ENCODE assay signal across 9 mouse cellular contexts in the genomic region with DNA sequence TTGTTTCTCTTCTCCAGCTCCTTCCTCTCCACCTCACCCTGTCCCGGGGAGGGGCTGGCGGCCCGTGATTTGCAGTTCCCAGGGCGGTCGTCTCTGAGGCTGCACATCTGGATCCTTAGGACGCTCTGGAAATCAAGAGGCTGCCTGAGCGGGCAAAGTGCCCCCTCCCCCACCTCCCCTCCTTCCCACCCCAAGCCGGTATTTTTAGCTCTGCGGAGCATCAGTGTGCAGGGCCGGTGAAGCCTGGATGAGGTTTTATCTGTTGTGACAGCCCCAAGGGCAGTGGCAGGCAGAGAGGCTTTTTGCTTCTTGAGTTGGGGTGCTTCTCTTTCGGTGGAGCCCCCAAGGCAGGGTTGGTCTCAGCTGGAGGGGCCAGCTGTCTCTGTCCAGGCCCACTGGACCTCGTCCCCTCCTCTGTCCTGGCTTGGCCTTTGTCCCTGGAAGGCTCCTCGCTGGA. TPM values are rescaled to one million over a fixed set of nuclear protein-coding genes. Genes with fewer than 3 reads are reported as not detected.
DNase-seq lines count a peak whose midpoint lies in the region; ATAC-seq and TF ChIP-seq lines count a peak whose summit lies in the region.
"Had no signal": no experiment of that assay in that cellular context is flagged by ENCODE, and none has a peak within 500 bp of the region (broad histone marks: within the 10 kb centered on the region; RNA-seq: fewer than 3 reads in every experiment).

No protein-coding gene starts in this region.

- ATAC-seq in kidney, embryonic 16.5 days (ENCODE audit: low FRiP score, low TSS enrichment) = peak; percentile 76
- ATAC-seq in forebrain, embryonic 14.5 days = peak; percentile 51
- peak; percentile 79 for ATAC-seq in lung, postnatal 0 days
- peak; percentile 62; the same call in 1 of the 2 replicates for ATAC-seq in stomach, embryonic 15.5 days (ENCODE audit: insufficient read depth, low FRiP score, low read depth)

- H3K9ac ChIP-seq in kidney, embryonic 16.5 days (replicated peaks; ENCODE audit: low read length) = peak overlapping the region; percentile 60
- peak overlapping the region; percentile 45 for H3K9ac ChIP-seq in forebrain, embryonic 14.5 days (ENCODE audit: low read length)
- no peak overlapping the region for H3K9ac ChIP-seq in lung, postnatal 0 days (replicated peaks; ENCODE audit: low read depth)
- H3K9ac ChIP-seq in stomach, embryonic 15.5 days = peak overlapping the region; percentile 1; the same call in 1 of the 2 replicates

- H3K4me2 ChIP-seq in kidney, embryonic 16.5 days (replicated peaks; ENCODE audit: low read depth, low read length) = peak overlapping the region; percentile 20; the same call in 1 of the 2 replicates
- H3K4me2 ChIP-seq in forebrain, embryonic 14.5 days (ENCODE audit: low read length) = 0 out of 2 replicates have a peak overlapping the region, but pooled peaks have one; percentile 16
- H3K4me2 ChIP-seq in lung, postnatal 0 days (replicated peaks; ENCODE audit: low read depth, low read length) = no peak overlapping the region
- H3K4me2 ChIP-seq in stomach, embryonic 15.5 days = peak overlapping the region; percentile 30

- WGBS in kidney, embryonic 16.5 days = 9% methylated on average over 13 of the region's 13 CpGs
- WGBS in forebrain, embryonic 14.5 days = 12% methylated on average over 13 of the region's 13 CpGs
- 2% methylated on average over 13 of the region's 13 CpGs for WGBS in hindbrain, embryonic 10.5 days
- 13% methylated on average over 13 of the region's 13 CpGs for WGBS in lung, postnatal 0 days
- 10% methylated on average over 13 of the region's 13 CpGs for WGBS in stomach, embryonic 15.5 days

- H3K27ac ChIP-seq in kidney, embryonic 16.5 days (ENCODE audit: low read length) = peak overlapping the region; percentile 94
- H3K27ac ChIP-seq in forebrain, embryonic 14.5 days (ENCODE audit: low read depth, low read length) = peak overlapping the region; percentile 94
- peak overlapping the region; percentile 96 for H3K27ac ChIP-seq in hindbrain, embryonic 10.5 days
- H3K27ac ChIP-seq in lung, postnatal 0 days (ENCODE audit: low read length) = peak overlapping the region; percentile 16; the same call in 1 of the 2 replicates
- peak overlapping the region; percentile 97 for H3K27ac ChIP-seq in stomach, embryonic 15.5 days

- H3K36me3 ChIP-seq in kidney, embryonic 16.5 days (ENCODE audit: insufficient read depth, low read length) = no peaks in the 10 kb centered on the region
- no peaks in the 10 kb centered on the region for H3K36me3 ChIP-seq in forebrain, embryonic 14.5 days (ENCODE audit: control insufficient read depth, insufficient read depth, low read length)
- H3K36me3 ChIP-seq in hindbrain, embryonic 10.5 days = no peaks in the 10 kb centered on the region
- H3K36me3 ChIP-seq in lung, postnatal 0 days (ENCODE audit: insufficient read depth, low read length) = no peaks in the 10 kb centered on the region
- H3K36me3 ChIP-seq in stomach, embryonic 15.5 days = no peaks in the 10 kb centered on the region

- no peak for DNase-seq in kidney, adult 11 months
- DNase-seq in forebrain, embryonic 14.5 days (ENCODE audit: low spot score) = peak; percentile 63
- peak; percentile 73 for DNase-seq in hindbrain, embryonic 10.5 days (ENCODE audit: low spot score)
- peak; percentile 73 for DNase-seq in lung, postnatal 0 days (ENCODE audit: low spot score)
- no peak for DNase-seq in B cell, adult 2 months
- no peak for DNase-seq in cerebellum, adult 9-10 months

- no peaks in the 10 kb centered on the region for H3K9me3 ChIP-seq in kidney, embryonic 16.5 days (ENCODE audit: low read length)
- no peaks in the 10 kb centered on the region for H3K9me3 ChIP-seq in forebrain, embryonic 14.5 days (replicated peaks; ENCODE audit: control insufficient read depth, low read length)
- no peaks in the 10 kb centered on the region for H3K9me3 ChIP-seq in hindbrain, embryonic 10.5 days
- H3K9me3 ChIP-seq in lung, postnatal 0 days (ENCODE audit: low read length) = no peaks in the 10 kb centered on the region
- H3K9me3 ChIP-seq in stomach, embryonic 15.5 days = no peaks in the 10 kb centered on the region

- no peak for TF ChIP-seq CTCF in lung, postnatal 0 days (IDR thresholded peaks at IDR 0.05)

- H3K4me3 ChIP-seq in kidney, embryonic 16.5 days (ENCODE audit: low read length) = no peak overlapping the region
- no peak overlapping the region for H3K4me3 ChIP-seq in forebrain, embryonic 14.5 days (ENCODE audit: low read depth, low read length)
- peak overlapping the region; percentile 33 for H3K4me3 ChIP-seq in hindbrain, embryonic 10.5 days
- no peak overlapping the region for H3K4me3 ChIP-seq in lung, postnatal 0 days (ENCODE audit: low read depth, low read length)
- no peak overlapping the region for H3K4me3 ChIP-seq in stomach, embryonic 15.5 days (replicated peaks)

- H3K4me1 ChIP-seq in kidney, embryonic 16.5 days (ENCODE audit: insufficient read depth, low read length) = peaks cover 52% of the 10 kb centered on the region
- peaks cover 43% of the 10 kb centered on the region for H3K4me1 ChIP-seq in forebrain, embryonic 14.5 days (ENCODE audit: control insufficient read depth, insufficient read depth, low read length)
- H3K4me1 ChIP-seq in hindbrain, embryonic 10.5 days (replicated peaks) = peaks cover 97% of the 10 kb centered on the region
- peaks cover 13% of the 10 kb centered on the region for H3K4me1 ChIP-seq in lung, postnatal 0 days (ENCODE audit: insufficient read depth, low read depth, low read length)
- peaks cover 34% of the 10 kb centered on the region for H3K4me1 ChIP-seq in stomach, embryonic 15.5 days

- no peak for TF ChIP-seq EP300 in lung, postnatal 0 days (IDR thresholded peaks at IDR 0.05)

- no peaks in the 10 kb centered on the region for H3K27me3 ChIP-seq in kidney, embryonic 16.5 days (ENCODE audit: insufficient read depth, low read length)
- H3K27me3 ChIP-seq in forebrain, embryonic 14.5 days (replicated peaks; ENCODE audit: control insufficient read depth, insufficient read depth, low read length) = no peaks in the 10 kb centered on the region
- 0 out of 2 replicates have a peak, but pooled peaks cover 2% of the 10 kb centered on the region for H3K27me3 ChIP-seq in hindbrain, embryonic 10.5 days (ENCODE audit: insufficient read depth, poor library complexity, severe bottlenecking)
- no peaks in the 10 kb centered on the region for H3K27me3 ChIP-seq in lung, postnatal 0 days (replicated peaks; ENCODE audit: insufficient read depth, low read length)
- no peaks in the 10 kb centered on the region for H3K27me3 ChIP-seq in stomach, embryonic 15.5 days (replicated peaks)
- H3K27me3 ChIP-seq: CH12.LX had no signal

RNA-seq across cellular contexts. Expression of a gene that starts 57.8 kb away (rescaled TPM):
- polyA plus RNA-seq in kidney, embryonic 16.5 days (2015; fragmentation: Nextera tagmentation; extraction: Ambion mirVana) = 1.5 and 2.5 TPM in 2 replicates
- polyA plus RNA-seq in forebrain, embryonic 14.5 days (2014; fragmentation: Nextera tagmentation; extraction: Ambion mirVana) = 0.64 and 1.2 TPM in 2 replicates
- 0.33 and 0.47 TPM in 2 replicates for polyA plus RNA-seq in hindbrain, embryonic 10.5 days (2016; fragmentation: Nextera tagmentation; extraction: Ambion mirVana)
- 1.9 and 2.3 TPM in 2 replicates for polyA plus RNA-seq in lung, postnatal 0 days (2015; fragmentation: Nextera tagmentation; extraction: Ambion mirVana)
- polyA plus RNA-seq in stomach, embryonic 15.5 days (2015; fragmentation: Nextera tagmentation; extraction: Ambion mirVana) = 0.71 and 0.72 TPM in 2 replicates

Comparison
In these comparisons a context has a peak if more than half of its experiments do, and no peak if none do; other contexts are left out.
1. H3K27ac ChIP-seq: peak in every context shown above with its lines; median percentile 97 in stomach, embryonic 15.5 days; 96 in hindbrain, embryonic 10.5 days; 94 in kidney, embryonic 16.5 days; 94 in forebrain, embryonic 14.5 days; 16 in lung, postnatal 0 days.
2. DNase-seq: peak in forebrain, embryonic 14.5 days (single experiment), hindbrain, embryonic 10.5 days (single experiment) and lung, postnatal 0 days (single experiment); none in kidney, adult 11 months (single experiment), B cell, adult 2 months (0 of 2) and cerebellum, adult 9-10 months (single experiment).
3. Peak in every context shown above with its lines, with median percentiles within 50 percentile points of each other: ATAC-seq.